Mouse (Mus musculus): ENCODE measurements around the gene Vmn1r208.
"Not testable (repeated sequence)": the region's sequence is repeated elsewhere in the genome, so short reads cannot be mapped to it uniquely, and the experiment has no call there.

DNA sequence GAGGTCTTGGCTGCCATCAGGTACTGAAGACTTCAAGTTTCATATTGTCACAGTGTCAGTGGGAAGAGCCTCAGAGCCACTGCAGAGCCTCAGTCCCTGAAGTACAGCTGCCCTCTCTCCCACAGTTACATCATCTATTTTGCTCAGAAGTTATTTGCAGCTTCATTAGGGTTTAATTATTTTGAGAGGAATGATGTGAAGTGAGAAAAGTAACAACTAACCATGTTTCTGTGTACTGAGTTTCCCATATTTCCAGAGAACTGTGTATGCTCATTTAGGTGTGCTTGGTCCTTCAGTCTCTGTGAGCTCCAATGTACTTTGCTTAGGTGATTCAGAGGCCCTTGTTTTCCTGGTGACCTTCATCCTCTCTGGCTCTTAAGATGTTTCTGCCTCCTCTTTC is 32.4 kb upstream of the Vmn1r208 start, which contains the start of gene Vmn1r209:
- TF ChIP-seq POLR2A (IDR thresholded peaks at IDR 0.05; ENCODE audit: borderline replicate concordance, extremely low read depth, low read depth, low read length); CTCF (IDR thresholded peaks at IDR 0.05; ENCODE audit: insufficient read depth, low read length): not testable (repeated sequence)
